Mouse (Mus musculus) neural tube, embryonic 13.5 days (tissue): ENCODE results near the gene Sfpq. TPM values are rescaled to one million over a fixed set of nuclear protein-coding genes. Genes with fewer than 3 reads are reported as not detected.
"Not testable (repeated sequence)": the region's sequence is repeated elsewhere in the genome, so short reads cannot be mapped to it uniquely, and the experiment has no call there.

Experiments used
- ATAC-seq: fragments of 200-750 bp; cut with Nextera tagmentation; 2 replicates; pipeline ENCODE4 v1.8.0; 2017; ENCODE audit warnings: low read depth, mild to moderate bottlenecking, moderate TSS enrichment, moderate library complexity
- H3K27ac ChIP-seq: fragments of 300-500 bp; sonication (generic); replicated peaks from 2 replicates; pipeline ENCODE4 v1.5.1; 2015; ENCODE audit warnings: moderate library complexity, mild to moderate bottlenecking, inconsistent platforms
- H3K27me3 ChIP-seq: fragments of 300-500 bp; sonication (generic); 2 replicates; pipeline ENCODE4 v1.6.1; 2015; ENCODE audit warnings: mild to moderate bottlenecking, inconsistent platforms
- H3K36me3 ChIP-seq: fragments of 300-500 bp; sonication (generic); 2 replicates; pipeline ENCODE4 v1.6.1; 2015; ENCODE audit warnings: mild to moderate bottlenecking, inconsistent platforms
- H3K4me1 ChIP-seq: fragments of 300-500 bp; sonication (generic); replicated peaks from 2 replicates; pipeline ENCODE4 v1.6.1; 2015; ENCODE audit warnings: inconsistent platforms
- H3K4me2 ChIP-seq: fragments of 300-500 bp; sonication (generic); 2 replicates; pipeline ENCODE4 v1.6.1; 2015; ENCODE audit warnings: inconsistent platforms, mild to moderate bottlenecking, moderate library complexity
- H3K4me3 ChIP-seq: fragments of 300-500 bp; sonication (generic); 2 replicates; pipeline ENCODE4 v1.5.1; 2015; ENCODE audit warnings: mild to moderate bottlenecking, inconsistent platforms
- H3K9ac ChIP-seq: fragments of 300-500 bp; sonication (generic); 2 replicates; pipeline ENCODE4 v1.6.1; 2015; ENCODE audit warnings: moderate library complexity, mild to moderate bottlenecking, inconsistent platforms
- H3K9me3 ChIP-seq: fragments of 300-500 bp; sonication (generic); 2 replicates; pipeline ENCODE4 v1.6.1; 2016; ENCODE audit warnings: inconsistent platforms
- WGBS: fragments of 180-500 bp; shearing (Covaris S2); methylation state at CpG from one replicate; pipeline ENCODE4 v1.1.7; 2015; 5-methylcytosine and 5-hydroxymethylcytosine counted together
- polyA plus RNA-seq: library from polyadenylated mRNA; unstranded; fragments of >200 nt; fragmentation: Nextera tagmentation; extraction: Ambion mirVana; gene quantifications from 2 replicates; pipeline ENCODE4 v1.2.1, GENCODE M21; 2015

The Sfpq gene
- polyA plus RNA-seq, 1 experiment from 2014 or later, result 88.0 TPM

DNA sequence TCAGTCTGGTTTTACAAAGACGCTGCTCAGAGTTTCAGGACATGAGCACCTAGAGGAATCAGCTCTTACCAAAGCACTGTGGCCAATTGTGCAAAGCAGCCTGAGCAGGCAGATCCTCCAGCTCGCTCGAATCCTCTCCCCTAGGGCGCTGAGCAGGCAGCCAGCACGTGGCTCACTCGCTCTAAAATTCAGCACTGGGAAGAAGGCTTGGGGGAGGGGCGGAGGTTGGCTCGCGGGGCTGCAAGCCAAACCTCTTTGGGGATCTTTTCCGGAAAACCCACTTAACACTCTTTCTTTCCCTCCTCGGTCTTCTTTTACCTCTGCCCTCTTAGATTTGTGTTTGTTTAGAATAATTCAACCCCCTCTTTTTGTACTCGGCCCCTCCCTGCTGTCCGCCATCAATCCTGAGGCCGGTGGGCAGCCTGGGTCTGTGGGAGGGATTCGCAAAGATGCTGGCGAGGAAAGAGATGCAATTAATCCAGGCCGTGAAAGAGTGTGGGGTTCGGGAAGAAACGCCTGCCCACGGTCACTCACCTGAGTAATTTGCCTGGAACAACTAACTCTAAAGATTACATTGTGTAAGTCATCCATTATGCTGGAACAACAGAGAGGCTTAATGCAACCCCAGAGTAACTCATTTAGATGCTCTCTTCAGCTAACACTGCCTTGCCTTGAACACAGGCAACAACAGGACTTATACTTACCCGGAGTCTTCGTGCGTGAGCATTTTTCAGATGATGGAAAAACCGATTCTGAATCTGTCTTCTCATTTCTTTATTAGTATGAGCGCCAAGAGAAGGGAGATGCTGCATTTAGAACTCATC, 15.8 kb upstream of the Sfpq start:
- no peaks in the 10 kb centered on the region for H3K36me3 ChIP-seq

DNA sequence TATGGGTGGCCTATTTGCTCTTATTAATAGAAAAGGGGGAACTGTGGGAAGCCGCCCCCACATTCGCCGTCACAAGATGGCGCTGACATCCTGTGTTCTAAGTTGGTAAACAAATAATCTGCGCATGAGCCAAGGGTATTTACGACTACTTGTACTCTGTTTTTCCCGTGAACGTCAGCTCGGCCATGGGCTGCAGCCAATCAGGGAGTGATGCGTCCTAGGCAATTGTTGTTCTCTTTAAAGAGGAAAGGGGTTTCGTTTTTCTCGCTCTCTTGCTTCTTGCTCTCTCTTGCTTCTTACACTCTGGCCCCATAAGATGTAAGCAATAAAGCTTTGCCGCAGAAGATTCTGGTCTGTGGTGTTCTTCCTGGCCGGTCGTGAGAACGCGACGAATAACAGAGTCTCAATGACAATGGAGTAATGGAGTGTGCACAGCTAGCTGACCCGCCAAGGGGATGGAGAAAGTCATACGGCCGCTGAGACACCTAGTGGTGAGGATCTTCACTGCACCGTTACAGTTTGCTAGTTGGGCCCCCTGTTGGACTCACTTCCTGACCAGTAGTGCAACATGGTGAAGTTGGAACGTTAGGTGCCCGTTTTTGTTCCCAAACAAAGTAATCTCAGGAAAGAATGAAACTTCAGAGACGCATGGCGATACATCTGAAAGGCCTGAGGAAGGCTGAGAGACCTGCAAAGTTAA, 5.7 kb upstream of the Sfpq start:
- Histone ChIP-seq H3K4me2 (peak overlapping the region; percentile 44), H3K27ac (peak overlapping the region; percentile 70; the same call in 1 of the 2 replicates), H3K4me3 (peak overlapping the region; percentile 30)
- not testable (repeated sequence) for H3K4me1 ChIP-seq, H3K9me3 ChIP-seq, H3K36me3 ChIP-seq, H3K9ac ChIP-seq, H3K27me3 ChIP-seq
- ATAC-seq, result peak; percentile 97
- 15% methylated on average over 14 of the region's 26 CpGs for WGBS

More for the DNA sequence above, 15.8 kb upstream of the Sfpq start:
- ATAC-seq, result peak; percentile 91
- peak overlapping the region; percentile 59 for H3K4me2 ChIP-seq
- H3K4me3 ChIP-seq, result peak overlapping the region; percentile 38
- peak overlapping the region; percentile 87 for H3K27ac ChIP-seq
- H3K4me1 ChIP-seq, result peaks cover 27% of the 10 kb centered on the region
- H3K27me3 ChIP-seq, result no peaks in the 10 kb centered on the region
- H3K9me3 ChIP-seq, result no peaks in the 10 kb centered on the region
- WGBS, result 12% methylated on average over 25 of the region's 25 CpGs
- peak overlapping the region; percentile 70 for H3K9ac ChIP-seq

DNA sequence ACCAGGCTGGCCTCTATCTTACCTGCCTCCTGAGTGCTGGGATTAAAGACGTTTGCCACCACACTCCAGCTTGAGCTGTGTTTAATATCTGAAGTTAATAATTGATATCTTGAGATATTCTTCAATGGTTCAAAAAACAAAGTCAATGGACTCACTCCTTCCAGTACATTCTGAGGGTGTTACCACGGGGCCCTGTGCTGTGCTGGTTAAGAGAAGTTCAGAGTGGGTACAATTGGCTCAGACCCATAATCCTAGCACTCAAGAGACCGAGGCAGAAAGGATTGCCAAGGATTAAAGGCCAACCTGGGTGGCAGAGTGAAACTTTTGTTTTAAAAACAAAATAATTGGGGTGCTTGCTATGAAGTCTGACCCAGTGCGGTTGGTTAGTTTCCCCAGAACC, 4.8 kb upstream of the Sfpq start:
- H3K9me3 ChIP-seq, result no peaks in the 10 kb centered on the region
- H3K27ac ChIP-seq, result no peak overlapping the region
- no peak overlapping the region for H3K4me3 ChIP-seq
- H3K27me3 ChIP-seq, result no peaks in the 10 kb centered on the region
- no peak overlapping the region for H3K4me2 ChIP-seq
- no peaks in the 10 kb centered on the region for H3K36me3 ChIP-seq
- no peak for ATAC-seq
- peaks cover 5% of the 10 kb centered on the region for H3K4me1 ChIP-seq
- 89% methylated on average over 4 of the region's 4 CpGs for WGBS
- no peak overlapping the region for H3K9ac ChIP-seq

DNA sequence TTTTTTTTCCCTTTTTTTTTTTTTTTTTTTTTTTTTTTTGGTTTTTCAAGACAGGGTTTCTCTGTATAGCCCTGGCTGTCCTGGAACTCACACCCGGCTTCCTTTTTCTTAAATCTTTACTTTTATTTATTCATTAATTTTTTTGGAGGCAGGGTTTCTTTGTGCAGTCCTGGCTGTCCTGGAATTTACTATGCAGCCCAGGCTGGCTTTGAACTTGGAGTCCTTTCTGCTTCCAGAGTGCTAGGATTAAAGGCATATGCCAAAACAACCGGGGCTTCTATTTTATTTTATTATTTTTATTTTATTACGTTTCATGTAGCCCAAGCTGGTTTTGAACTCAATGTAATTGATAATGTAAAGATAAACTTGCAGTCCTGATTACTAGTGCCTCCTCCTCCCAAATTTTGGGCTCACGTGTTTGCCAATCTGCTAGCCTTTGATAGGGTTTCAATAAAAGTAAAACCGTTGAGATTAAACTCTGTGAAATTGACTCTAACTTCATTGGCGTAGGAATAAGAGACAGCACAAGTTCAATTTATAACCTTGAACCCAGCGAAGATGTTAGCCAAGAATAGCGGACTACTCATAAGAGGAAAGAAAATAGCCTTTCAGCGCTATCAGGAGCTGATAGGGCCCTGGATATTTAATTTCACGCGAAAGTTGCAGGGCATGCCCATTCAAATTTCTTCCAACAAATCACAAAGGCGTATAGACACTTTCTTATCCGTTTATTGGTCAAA, 543 bp upstream of the Sfpq start:
- Histone ChIP-seq H3K4me2 (peak overlapping the region; percentile 51), H3K27ac (no peak overlapping the region), H3K27me3 (no peaks in the 10 kb centered on the region), H3K9ac (no peak overlapping the region), H3K36me3 (peaks cover 21% of the 10 kb centered on the region), H3K9me3 (no peaks in the 10 kb centered on the region), H3K4me3 (peak overlapping the region; percentile 99), H3K4me1 (peaks cover 27% of the 10 kb centered on the region)
- no peak for ATAC-seq
- 13% methylated on average over 13 of the region's 13 CpGs for WGBS

DNA sequence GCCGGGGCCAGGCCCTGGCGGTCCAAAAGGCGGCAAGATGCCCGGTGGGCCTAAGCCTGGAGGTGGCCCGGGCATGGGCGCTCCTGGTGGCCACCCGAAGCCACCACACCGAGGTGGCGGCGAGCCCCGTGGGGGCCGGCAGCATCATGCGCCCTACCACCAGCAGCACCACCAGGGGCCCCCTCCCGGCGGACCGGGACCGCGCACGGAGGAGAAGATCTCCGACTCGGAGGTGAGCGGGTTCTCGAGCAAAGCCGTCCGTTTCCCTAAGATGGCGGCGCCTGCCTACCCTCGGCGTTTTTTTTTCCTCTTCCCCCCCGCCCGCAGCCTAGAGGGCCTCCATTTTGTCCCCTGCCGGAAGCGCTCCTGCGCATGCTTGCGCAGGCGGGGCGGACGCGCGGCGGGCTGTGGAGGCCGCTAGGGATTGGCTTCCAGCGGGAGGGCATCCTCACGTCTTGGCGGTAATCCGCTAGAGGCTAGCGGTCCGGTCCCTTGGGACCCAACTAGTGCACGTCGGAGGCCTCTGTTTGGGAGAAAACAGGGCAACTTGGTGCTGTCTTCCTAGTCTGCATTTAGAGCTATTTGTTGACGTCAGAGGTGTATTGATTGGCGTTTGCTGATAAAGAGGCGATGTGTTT, 984 bp downstream of the Sfpq start:
- peak; percentile 73 for ATAC-seq
- WGBS, result under 1% methylated on average over 45 of the region's 53 CpGs
- Histone ChIP-seq H3K4me2 (peak overlapping the region; percentile 86), H3K36me3 (peaks cover 35% of the 10 kb centered on the region), H3K9ac (peak overlapping the region; percentile 100), H3K27me3 (no peaks in the 10 kb centered on the region), H3K4me3 (peak overlapping the region; percentile 99), H3K9me3 (no peaks in the 10 kb centered on the region), H3K27ac (peak overlapping the region; percentile 98), H3K4me1 (peaks cover 41% of the 10 kb centered on the region)

DNA sequence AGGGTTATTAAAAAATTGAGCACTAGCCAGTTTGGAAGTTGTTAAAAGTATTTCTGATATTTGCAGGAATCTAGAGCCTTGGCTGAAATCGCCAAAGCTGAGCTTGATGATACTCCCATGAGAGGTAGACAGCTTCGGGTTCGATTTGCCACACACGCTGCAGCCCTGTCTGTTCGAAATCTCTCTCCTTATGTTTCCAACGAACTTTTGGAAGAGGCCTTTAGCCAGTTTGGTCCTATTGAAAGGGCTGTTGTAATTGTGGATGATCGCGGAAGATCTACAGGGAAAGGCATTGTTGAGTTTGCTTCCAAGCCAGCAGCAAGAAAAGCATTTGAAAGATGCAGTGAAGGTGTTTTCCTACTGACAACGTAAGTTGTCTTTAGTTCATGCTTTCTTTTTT, 2.1 kb downstream of the Sfpq start:
- peaks cover 51% of the 10 kb centered on the region for H3K4me1 ChIP-seq
- peak overlapping the region; percentile 99 for H3K4me3 ChIP-seq
- 3% methylated on average over 9 of the region's 9 CpGs for WGBS
- ATAC-seq, result no peak
- H3K27ac ChIP-seq, result no peak overlapping the region
- H3K9me3 ChIP-seq, result no peaks in the 10 kb centered on the region
- H3K9ac ChIP-seq, result peak overlapping the region; percentile 100
- peak overlapping the region; percentile 86 for H3K4me2 ChIP-seq
- H3K27me3 ChIP-seq, result no peaks in the 10 kb centered on the region
- peaks cover 46% of the 10 kb centered on the region for H3K36me3 ChIP-seq

DNA sequence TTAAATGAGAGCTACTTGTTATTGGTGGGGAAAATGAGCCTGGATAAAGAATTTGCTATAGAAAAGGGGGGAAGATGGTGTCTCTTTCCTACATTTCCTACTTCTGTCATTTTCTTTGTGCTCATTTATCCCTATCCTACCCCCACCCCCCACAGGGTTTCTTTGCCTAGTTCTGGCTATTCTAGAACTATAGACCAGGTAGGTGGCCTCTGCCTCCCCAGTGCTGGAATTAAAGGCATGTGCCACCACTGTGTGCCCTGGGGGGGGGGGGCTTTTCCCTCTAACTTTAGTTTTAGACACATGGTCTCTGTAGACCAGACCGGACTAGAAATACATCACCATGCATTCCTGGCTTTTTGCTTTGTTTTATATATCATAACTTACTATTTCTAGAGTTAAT, 3.1 kb downstream of the Sfpq start:
- Histone ChIP-seq H3K4me2 (peak overlapping the region; percentile 86), H3K9me3 (no peaks in the 10 kb centered on the region), H3K27ac (no peak overlapping the region), H3K4me1 (peaks cover 51% of the 10 kb centered on the region), H3K9ac (peak overlapping the region; percentile 100), H3K36me3 (peaks cover 51% of the 10 kb centered on the region), H3K27me3 (no peaks in the 10 kb centered on the region), H3K4me3 (peak overlapping the region; percentile 99)
- ATAC-seq, result no peak
- 56% methylated on average over 1 of the region's 1 CpGs for WGBS

DNA sequence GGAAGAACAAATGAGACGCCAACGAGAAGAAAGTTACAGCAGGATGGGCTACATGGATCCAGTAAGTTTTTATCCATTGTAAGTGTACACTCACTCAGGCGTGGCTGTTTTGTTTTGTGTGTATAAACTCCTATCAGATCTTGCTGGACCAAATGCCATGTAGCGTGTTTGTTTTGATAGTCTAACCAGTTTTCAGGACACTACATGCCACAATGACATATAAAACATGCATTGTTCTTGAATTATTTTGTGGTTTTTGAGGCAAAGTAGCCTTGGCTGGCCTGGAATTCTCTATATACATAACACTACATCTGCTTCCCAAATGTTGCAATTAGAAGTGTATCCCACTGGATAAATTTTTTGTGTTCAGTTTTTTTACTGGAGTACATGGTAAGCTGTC, 5.7 kb downstream of the Sfpq start:
- 0 out of 2 replicates have a peak overlapping the region, but pooled peaks have one; percentile 9 for H3K4me2 ChIP-seq
- no peaks in the 10 kb centered on the region for H3K27me3 ChIP-seq
- peaks cover 77% of the 10 kb centered on the region for H3K36me3 ChIP-seq
- H3K4me3 ChIP-seq, result no peak overlapping the region
- no peak overlapping the region for H3K9ac ChIP-seq
- H3K27ac ChIP-seq, result no peak overlapping the region
- 94% methylated on average over 4 of the region's 4 CpGs for WGBS
- ATAC-seq, result no peak
- peaks cover 49% of the 10 kb centered on the region for H3K4me1 ChIP-seq
- H3K9me3 ChIP-seq, result no peaks in the 10 kb centered on the region

DNA sequence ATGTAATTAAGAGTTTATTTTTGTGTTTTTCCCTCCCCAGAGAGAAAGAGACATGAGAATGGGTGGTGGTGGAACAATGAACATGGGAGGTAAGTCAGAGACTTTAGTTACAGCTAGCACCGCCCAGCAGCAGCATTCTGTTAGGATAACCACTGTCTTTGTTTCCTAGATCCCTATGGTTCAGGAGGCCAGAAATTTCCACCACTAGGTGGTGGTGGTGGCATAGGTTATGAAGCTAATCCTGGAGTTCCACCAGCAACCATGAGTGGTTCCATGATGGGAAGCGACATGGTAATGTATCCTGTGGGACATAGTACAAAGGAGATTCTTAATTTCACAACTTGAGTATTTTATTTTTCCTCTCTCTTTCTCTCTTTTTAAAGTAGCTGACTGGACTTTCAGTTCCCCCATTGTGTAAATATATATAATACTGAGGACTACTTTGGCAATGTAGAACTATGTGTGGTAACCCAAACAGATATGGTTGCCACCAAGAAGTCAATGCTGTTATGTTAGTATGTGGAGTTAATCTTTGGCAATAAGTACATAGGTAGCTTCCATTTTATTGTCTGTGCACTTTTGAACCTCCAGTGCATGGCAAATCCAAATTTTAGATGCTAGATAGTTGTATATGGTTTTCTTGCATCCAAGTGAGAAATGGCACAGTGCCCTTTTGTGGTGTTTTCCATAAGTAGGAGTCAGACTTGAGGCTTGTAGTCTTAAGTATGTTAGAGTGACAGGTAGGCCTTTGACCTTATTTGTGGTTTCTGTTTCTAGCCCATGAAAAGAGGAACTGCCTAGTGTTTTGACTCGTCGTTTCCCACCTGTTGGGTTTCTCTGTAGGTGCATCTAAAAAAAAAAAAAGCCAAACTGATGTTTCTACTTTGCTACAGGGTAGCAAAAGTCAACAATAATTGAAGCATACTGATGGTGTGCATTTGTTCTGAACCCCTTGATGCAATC, 6.4 kb downstream of the Sfpq start:
- H3K36me3 ChIP-seq, result peaks cover 84% of the 10 kb centered on the region
- peaks cover 49% of the 10 kb centered on the region for H3K4me1 ChIP-seq
- 0 out of 2 replicates have a peak overlapping the region, but pooled peaks have one; percentile 9 for H3K4me2 ChIP-seq
- H3K27me3 ChIP-seq, result no peaks in the 10 kb centered on the region
- no peak for ATAC-seq
- H3K9me3 ChIP-seq, result no peaks in the 10 kb centered on the region
- H3K4me3 ChIP-seq, result no peak overlapping the region
- no peak overlapping the region for H3K27ac ChIP-seq
- WGBS, result 68% methylated on average over 4 of the region's 4 CpGs
- H3K9ac ChIP-seq, result no peak overlapping the region

DNA sequence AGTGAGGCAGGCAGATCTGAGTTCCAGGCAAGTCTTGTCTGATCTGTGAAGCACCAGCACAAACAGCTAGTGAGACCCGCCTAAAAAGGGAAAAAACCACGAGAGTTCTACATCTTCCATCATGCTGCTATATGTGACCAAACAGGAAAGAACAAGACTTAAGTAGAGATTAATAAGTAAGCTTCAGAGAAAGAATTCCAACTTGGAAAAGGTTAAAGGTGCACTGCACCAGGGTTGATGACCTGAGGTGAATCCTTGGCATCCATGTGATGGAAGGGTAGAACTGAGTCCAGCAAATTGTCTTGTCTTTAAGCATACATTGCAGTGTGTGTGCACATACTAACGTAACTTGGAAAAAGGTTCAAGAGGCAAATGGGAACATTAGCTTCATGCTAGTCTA, 16.0 kb downstream of the Sfpq start:
- Histone ChIP-seq H3K27me3 (no peaks in the 10 kb centered on the region), H3K4me1 (peaks cover 9% of the 10 kb centered on the region), H3K4me2 (no peak overlapping the region), H3K9me3 (no peaks in the 10 kb centered on the region), H3K9ac (no peak overlapping the region), H3K4me3 (no peak overlapping the region), H3K27ac (no peak overlapping the region), H3K36me3 (peaks cover 90% of the 10 kb centered on the region)
- WGBS, result 91% methylated on average over 3 of the region's 3 CpGs
- no peak for ATAC-seq
